Mouse (Mus musculus) neural tube, embryonic 15.5 days (tissue): Measurements from ENCODE around the gene Snrk. TPM values are rescaled to one million over a fixed set of nuclear protein-coding genes. Genes with fewer than 3 reads are reported as not detected.

Experiments used
- ATAC-seq: fragments of 200-750 bp; cut with Nextera tagmentation; 2 replicates; pipeline ENCODE4 v1.8.0; 2017; ENCODE audit warnings: mild to moderate bottlenecking, moderate TSS enrichment, moderate library complexity; ENCODE audit not compliant: low FRiP score
- H3K27ac ChIP-seq: fragments of 300-500 bp; sonication (generic); replicated peaks from 2 replicates; pipeline ENCODE4 v1.5.1; 2015; ENCODE audit warnings: mild to moderate bottlenecking, inconsistent platforms
- H3K27me3 ChIP-seq: fragments of 300-500 bp; sonication (generic); replicated peaks from 2 replicates; pipeline ENCODE4 v1.6.1; 2015; ENCODE audit warnings: inconsistent platforms
- H3K36me3 ChIP-seq: fragments of 300-500 bp; sonication (generic); 2 replicates; pipeline ENCODE4 v1.6.1; 2015; ENCODE audit warnings: inconsistent platforms
- H3K4me1 ChIP-seq: fragments of 300-500 bp; sonication (generic); 2 replicates; pipeline ENCODE4 v1.6.1; 2015; ENCODE audit warnings: inconsistent platforms
- H3K4me2 ChIP-seq: fragments of 300-500 bp; sonication (generic); 2 replicates; pipeline ENCODE4 v1.6.1; 2015; ENCODE audit warnings: inconsistent platforms, mild to moderate bottlenecking, moderate library complexity
- H3K4me3 ChIP-seq: fragments of 300-500 bp; sonication (generic); replicated peaks from 2 replicates; pipeline ENCODE4 v1.5.1; 2015; ENCODE audit warnings: mild to moderate bottlenecking, inconsistent platforms
- H3K9ac ChIP-seq: fragments of 300-500 bp; sonication (generic); replicated peaks from 2 replicates; pipeline ENCODE4 v1.6.1; 2015; ENCODE audit warnings: mild to moderate bottlenecking, inconsistent platforms
- H3K9me3 ChIP-seq: fragments of 300-500 bp; sonication (generic); replicated peaks from 2 replicates; pipeline ENCODE4 v1.6.1; 2016; ENCODE audit warnings: inconsistent platforms
- WGBS: fragments of 180-500 bp; shearing (Covaris S2); methylation state at CpG from one replicate; pipeline ENCODE4 v1.1.7; 2015; ENCODE audit warnings: mixed read lengths; 5-methylcytosine and 5-hydroxymethylcytosine counted together
- polyA plus RNA-seq: library from polyadenylated mRNA; unstranded; fragments of >200 nt; fragmentation: Nextera tagmentation; extraction: Ambion mirVana; gene quantifications from 2 replicates; pipeline ENCODE4 v1.2.1, GENCODE M21; 2015

Snrk gene
- polyA plus RNA-seq, 1 experiment from 2014 or later = 74.3 TPM

DNA sequence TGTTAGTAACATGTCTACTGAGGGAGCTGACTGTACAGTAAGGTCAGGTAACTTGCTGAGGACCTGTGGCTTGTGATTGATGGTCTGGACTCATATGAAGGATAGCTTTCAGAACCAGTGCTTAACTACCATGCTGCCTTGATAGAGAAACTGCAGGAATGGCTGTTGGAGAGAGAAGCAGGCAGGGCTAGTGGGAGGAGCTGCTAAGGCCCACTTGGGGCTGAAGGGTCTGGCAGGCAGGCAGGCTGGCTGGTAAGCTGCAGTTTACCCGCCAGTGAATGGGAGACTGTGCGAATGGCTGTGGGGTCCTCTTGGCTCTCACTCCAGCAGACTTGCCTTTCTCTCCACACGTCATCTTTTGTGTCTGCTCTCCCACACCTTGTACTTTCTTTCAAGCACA, 13.6 kb downstream of the Snrk start:
- 48% methylated on average over 3 of the region's 3 CpGs for WGBS
- ATAC-seq = no peak

DNA sequence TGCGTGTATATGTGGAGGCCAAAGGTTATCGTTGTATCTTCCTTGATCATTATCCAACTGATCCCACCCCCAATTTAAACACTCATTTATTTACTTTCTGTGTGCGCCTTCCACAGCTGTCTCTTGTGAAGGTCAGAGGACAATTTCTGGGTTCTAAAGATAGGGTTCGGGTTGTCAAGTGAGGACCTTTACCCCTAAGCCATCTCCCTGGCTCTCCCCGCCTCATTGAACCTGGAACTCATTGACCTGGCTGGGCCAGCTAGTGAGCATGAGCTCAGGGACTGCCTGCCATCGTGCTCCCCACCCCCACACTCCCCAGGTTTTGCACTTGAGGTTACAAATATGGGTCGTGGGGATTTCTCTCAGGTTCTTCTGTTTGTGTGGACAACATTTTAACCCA, 15.1 kb downstream of the Snrk start:
- H3K36me3 ChIP-seq = no peaks in the 10 kb centered on the region; the same call in 1 of the 2 replicates
- H3K27me3 ChIP-seq = no peaks in the 10 kb centered on the region
- no peak overlapping the region for H3K27ac ChIP-seq
- no peak overlapping the region for H3K4me3 ChIP-seq
- ATAC-seq = no peak
- H3K9ac ChIP-seq = no peak overlapping the region
- H3K9me3 ChIP-seq = no peaks in the 10 kb centered on the region
- H3K4me1 ChIP-seq = peaks cover 16% of the 10 kb centered on the region
- 89% methylated on average over 7 of the region's 7 CpGs for WGBS
- H3K4me2 ChIP-seq = no peak overlapping the region

More for the DNA sequence above, 13.6 kb downstream of the Snrk start:
- no peak overlapping the region for H3K27ac ChIP-seq
- no peak overlapping the region for H3K4me2 ChIP-seq
- H3K4me3 ChIP-seq = no peak overlapping the region
- H3K4me1 ChIP-seq = peaks cover 16% of the 10 kb centered on the region
- H3K9ac ChIP-seq = no peak overlapping the region
- no peaks in the 10 kb centered on the region for H3K27me3 ChIP-seq
- no peaks in the 10 kb centered on the region for H3K36me3 ChIP-seq
- no peaks in the 10 kb centered on the region for H3K9me3 ChIP-seq

DNA sequence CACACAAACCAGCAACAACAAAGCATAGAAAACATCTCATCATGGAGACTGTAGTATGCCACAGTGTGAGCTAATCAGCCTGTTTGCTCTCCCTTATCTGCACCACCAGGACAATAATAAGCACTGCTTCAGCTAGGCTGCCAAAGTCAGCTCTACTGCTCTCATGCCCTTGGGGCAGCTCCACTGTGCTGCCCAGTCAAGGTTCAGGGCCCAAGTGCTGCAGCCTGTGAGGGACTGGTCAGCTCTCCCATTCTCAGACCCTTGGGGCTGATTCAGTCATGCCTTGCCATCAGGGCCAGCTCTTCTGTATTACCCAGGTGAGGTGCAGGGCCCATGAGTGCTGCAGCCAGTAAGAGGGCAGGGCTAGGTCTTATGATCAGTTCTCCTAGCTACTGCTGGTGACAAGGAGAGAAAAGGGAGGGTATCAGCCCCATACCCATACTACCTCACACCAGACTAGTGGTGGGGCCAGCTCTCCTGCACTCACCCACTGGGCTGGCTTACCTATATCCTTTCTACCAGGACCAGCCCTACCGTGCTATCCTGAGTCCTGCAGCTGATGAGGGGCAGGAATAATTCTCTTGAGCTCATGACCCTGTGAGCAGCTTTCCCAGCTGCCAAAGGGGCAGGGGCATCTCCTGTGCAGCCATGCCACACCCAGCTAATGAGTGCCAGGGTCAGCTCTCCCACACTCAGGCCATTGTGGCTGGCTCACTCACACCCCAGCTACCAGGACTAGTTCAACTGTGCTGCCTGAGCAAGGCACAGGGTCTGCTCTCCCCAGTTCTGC, 18.2 kb downstream of the Snrk start:
- no peak overlapping the region for H3K9ac ChIP-seq

DNA sequence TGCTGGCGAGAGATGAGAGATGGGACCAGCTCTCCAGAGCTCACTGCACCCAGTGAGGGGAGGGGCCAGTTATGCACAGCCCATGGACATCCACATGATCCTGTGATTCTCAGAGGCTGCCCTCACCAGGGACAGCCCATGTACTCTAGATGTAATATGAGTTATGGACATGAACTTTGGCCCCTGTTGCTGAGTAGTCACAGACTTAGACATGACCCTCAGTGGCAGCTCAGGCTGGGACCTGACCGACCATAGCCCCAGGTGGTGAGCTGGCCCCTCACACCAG, 18.8 kb downstream of the Snrk start:
- H3K9me3 ChIP-seq = no peaks in the 10 kb centered on the region
- no peak for ATAC-seq
- peaks cover 18% of the 10 kb centered on the region for H3K4me1 ChIP-seq
- H3K27ac ChIP-seq = no peak overlapping the region
- no peak overlapping the region for H3K9ac ChIP-seq
- H3K27me3 ChIP-seq = no peaks in the 10 kb centered on the region
- H3K36me3 ChIP-seq = peaks cover 6% of the 10 kb centered on the region; the same call in 1 of the 2 replicates
- H3K4me2 ChIP-seq = no peak overlapping the region
- 88% methylated on average over 2 of the region's 2 CpGs for WGBS
- no peak overlapping the region for H3K4me3 ChIP-seq

More for the DNA sequence above, 18.2 kb downstream of the Snrk start:
- Histone ChIP-seq H3K27ac (no peak overlapping the region), H3K9me3 (no peaks in the 10 kb centered on the region), H3K36me3 (peaks cover 6% of the 10 kb centered on the region; the same call in 1 of the 2 replicates), H3K27me3 (no peaks in the 10 kb centered on the region), H3K4me3 (no peak overlapping the region), H3K4me2 (no peak overlapping the region), H3K4me1 (peaks cover 23% of the 10 kb centered on the region)
- 88% methylated on average over 1 of the region's 1 CpGs for WGBS
- no peak for ATAC-seq

DNA sequence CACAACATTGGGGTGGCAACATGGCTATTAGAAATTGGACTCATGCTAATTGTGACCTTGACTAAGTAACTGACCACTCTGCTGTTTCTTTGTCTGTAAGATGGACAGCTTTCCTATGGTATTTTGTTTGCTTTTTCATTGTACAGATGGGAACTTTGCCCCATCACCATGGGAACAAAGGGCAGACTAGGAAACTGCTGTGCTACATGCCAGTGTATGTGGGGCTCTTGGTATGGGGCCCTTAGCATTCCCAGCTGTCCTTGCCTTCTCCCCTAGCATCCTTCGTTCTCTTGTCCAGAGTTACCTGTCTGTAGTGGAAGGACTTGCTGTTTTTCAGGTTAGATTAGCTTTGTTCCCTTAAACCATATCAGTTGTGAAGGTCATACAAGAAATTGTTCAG, 20.9 kb downstream of the Snrk start:
- Histone ChIP-seq H3K36me3 (peaks cover 6% of the 10 kb centered on the region; the same call in 1 of the 2 replicates), H3K9ac (no peak overlapping the region), H3K4me3 (no peak overlapping the region), H3K4me2 (no peak overlapping the region), H3K9me3 (no peaks in the 10 kb centered on the region), H3K4me1 (peaks cover 21% of the 10 kb centered on the region), H3K27me3 (no peaks in the 10 kb centered on the region), H3K27ac (no peak overlapping the region)
- WGBS = 54% methylated on average over 1 of the region's 1 CpGs
- ATAC-seq = no peak

DNA sequence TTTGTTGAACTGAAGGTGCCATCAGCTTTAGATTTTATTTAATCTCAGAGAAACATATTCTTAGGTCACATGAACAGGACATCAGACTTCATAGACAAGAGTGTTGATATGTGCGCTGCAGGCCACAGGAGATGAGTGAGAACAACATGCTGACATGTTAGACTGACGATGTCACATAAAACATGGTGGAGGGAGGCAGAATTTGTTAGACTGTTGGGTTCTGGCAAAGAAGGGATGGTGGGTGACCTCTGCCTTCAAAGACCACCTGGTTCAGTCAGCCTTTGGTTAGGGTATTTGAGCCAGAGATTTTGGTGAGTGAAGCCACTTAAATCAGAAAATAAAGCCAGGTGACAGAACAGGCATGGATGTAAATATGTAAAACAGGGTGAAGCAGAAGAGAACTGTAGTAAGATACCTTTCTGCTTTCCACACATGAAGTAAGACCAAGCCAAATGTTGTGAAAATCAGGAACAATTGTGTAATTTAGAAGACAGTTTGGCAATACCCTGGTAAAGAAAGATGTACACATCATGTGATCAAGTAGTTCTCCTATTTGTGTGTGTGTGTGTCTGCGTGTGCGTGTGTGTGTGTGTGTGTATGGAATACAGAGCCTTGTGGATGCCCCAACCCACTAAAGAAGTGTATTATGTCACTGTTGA, 21.4 kb downstream of the Snrk start:
- Histone ChIP-seq H3K36me3 (peaks cover 6% of the 10 kb centered on the region; the same call in 1 of the 2 replicates), H3K4me3 (no peak overlapping the region), H3K27ac (no peak overlapping the region), H3K4me2 (no peak overlapping the region), H3K4me1 (peaks cover 23% of the 10 kb centered on the region), H3K9ac (no peak overlapping the region), H3K9me3 (no peaks in the 10 kb centered on the region), H3K27me3 (no peaks in the 10 kb centered on the region)
- ATAC-seq = no peak
- WGBS = 96% methylated on average over 4 of the region's 4 CpGs

DNA sequence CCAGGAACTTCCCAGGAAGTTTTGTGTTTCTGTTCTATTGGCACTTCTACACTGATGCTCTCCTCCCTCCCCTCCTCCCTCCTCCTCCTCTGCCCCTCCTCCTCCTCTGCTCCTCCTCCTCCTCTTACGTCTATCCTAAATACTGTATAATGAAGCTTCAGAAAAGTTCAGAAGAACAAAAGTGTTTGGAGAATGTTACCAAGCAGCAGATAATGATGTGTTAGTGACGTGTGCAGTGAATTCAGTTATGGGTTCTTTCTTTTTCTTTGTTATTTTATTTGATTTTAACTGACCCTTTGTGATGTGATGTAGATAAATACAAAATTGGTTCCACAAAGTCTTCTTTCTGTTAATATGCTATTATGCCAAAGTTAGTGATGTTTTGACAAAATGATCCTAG, 22.2 kb downstream of the Snrk start:
- ATAC-seq = no peak
- H3K4me1 ChIP-seq = peaks cover 23% of the 10 kb centered on the region
- no peaks in the 10 kb centered on the region for H3K9me3 ChIP-seq
- H3K4me3 ChIP-seq = no peak overlapping the region
- no peaks in the 10 kb centered on the region for H3K27me3 ChIP-seq
- peaks cover 12% of the 10 kb centered on the region for H3K36me3 ChIP-seq
- no peak overlapping the region for H3K4me2 ChIP-seq
- H3K27ac ChIP-seq = no peak overlapping the region
- 53% methylated on average over 2 of the region's 2 CpGs for WGBS
- H3K9ac ChIP-seq = no peak overlapping the region

DNA sequence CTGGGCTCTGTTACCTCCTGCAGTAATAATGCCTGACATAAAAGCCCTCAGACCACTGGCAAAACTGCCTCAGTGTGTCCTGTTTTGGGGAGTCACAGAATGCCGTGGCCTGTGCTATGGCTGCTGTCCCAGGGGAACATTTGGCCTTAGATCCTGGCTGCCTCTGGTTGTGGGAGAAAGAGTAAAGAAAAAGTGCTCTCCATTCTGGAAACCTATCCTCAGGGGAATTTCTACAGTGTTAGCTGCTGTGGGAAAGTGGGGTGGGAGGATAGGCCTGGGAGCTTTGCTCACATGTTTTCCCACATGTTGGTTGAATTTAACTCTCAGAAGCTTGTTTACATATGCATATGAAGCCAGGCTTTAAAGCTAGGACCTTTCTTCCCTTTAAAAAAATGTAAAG, 26.2 kb downstream of the Snrk start:
- Histone ChIP-seq H3K9ac (no peak overlapping the region), H3K4me1 (peaks cover 30% of the 10 kb centered on the region), H3K4me3 (no peak overlapping the region), H3K27me3 (no peaks in the 10 kb centered on the region), H3K27ac (0 out of 2 replicates have a peak overlapping the region, but pooled peaks have one; percentile 9), H3K9me3 (no peaks in the 10 kb centered on the region), H3K36me3 (peaks cover 15% of the 10 kb centered on the region), H3K4me2 (no peak overlapping the region)
- ATAC-seq = no peak
- 56% methylated on average over 1 of the region's 1 CpGs for WGBS

DNA sequence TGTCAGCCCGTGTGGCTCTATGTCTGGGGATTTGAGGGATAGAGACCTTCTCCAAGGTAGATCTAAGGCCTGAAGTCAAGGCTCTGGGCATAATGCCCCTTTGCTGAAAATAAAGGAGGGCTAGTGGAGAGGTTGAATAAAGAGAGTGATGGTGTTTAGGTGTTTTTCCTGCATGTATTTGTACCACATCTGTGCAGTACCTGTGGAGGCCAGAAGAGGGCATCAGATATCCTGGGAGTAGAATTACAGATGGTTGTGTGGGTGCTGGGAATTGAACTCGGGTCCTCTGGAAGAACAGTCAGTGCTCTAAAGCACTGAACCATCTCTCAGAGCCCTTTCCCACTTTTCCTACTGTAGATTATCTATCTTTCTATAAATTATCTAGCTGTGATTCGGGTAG, 27.7 kb downstream of the Snrk start:
- no peak overlapping the region for H3K9ac ChIP-seq
- H3K4me2 ChIP-seq = no peak overlapping the region
- H3K36me3 ChIP-seq = peaks cover 15% of the 10 kb centered on the region
- H3K27ac ChIP-seq = no peak overlapping the region
- H3K4me1 ChIP-seq = peaks cover 26% of the 10 kb centered on the region
- H3K9me3 ChIP-seq = no peaks in the 10 kb centered on the region
- H3K4me3 ChIP-seq = no peak overlapping the region
- 95% methylated on average over 3 of the region's 3 CpGs for WGBS
- no peak for ATAC-seq
- H3K27me3 ChIP-seq = no peaks in the 10 kb centered on the region

DNA sequence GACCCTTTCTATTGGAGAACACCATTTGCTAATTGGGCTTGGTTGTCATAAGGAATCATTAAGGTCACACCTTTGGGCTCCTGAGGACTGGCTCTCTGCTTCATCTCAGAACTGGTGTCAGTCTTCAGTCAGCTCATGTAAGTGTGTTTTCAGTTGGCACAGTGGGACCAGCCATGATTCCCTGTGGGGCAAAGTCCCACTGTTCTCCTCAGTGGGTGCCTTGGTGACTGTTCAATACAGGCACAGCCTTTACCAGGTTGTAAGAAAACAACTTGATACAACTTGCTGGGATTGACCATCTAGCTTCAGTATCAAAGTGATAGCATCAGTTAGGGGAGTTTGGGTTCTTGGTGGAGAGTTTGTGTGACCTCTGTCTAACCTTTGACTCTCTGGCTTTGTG, 28.6 kb downstream of the Snrk start:
- peaks cover 15% of the 10 kb centered on the region for H3K36me3 ChIP-seq
- peaks cover 22% of the 10 kb centered on the region for H3K4me1 ChIP-seq
- no peak overlapping the region for H3K4me3 ChIP-seq
- no peak overlapping the region for H3K9ac ChIP-seq
- ATAC-seq = no peak
- H3K27ac ChIP-seq = no peak overlapping the region
- H3K9me3 ChIP-seq = no peaks in the 10 kb centered on the region
- no peak overlapping the region for H3K4me2 ChIP-seq
- H3K27me3 ChIP-seq = no peaks in the 10 kb centered on the region

DNA sequence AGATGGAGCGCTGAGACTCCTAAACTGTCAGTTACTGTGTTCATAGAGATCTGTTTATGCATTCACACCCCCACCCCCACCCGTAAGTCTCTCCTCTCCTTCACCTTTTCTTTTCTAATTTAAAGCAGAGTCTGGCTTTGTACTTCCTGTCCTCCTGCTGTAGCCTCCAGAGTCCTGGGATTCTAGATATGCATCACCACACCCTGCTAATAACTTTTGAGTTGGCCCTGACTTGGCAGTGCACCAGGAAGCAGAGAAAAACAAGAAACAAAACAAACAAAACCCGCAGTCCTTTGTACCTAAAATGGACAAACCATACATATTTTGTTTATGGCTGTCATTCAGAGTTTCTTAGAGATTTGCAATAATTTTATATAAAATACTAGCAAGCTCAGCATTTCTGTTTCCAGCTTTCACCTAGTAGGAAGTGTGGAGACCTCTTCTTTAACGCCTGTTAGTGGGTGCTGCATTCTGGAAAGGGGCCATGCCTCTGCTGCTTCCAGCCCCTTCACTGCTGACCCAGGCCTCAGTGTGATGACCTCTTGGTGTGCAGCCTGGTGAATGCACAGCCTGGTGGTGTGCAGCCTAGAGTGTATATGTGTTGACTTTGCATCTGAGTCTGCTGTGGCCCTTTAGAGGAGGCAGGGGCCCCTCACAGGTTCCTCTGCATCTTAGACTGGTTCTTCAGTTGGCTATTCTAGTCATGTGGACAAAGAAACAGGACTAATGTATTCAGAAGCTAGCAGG, 29.2 kb downstream of the Snrk start:
- 84% methylated on average over 4 of the region's 4 CpGs for WGBS
- Histone ChIP-seq H3K27ac (peak overlapping the region; percentile 56), H3K4me3 (no peak overlapping the region), H3K9ac (no peak overlapping the region), H3K4me2 (no peak overlapping the region), H3K4me1 (peaks cover 22% of the 10 kb centered on the region), H3K27me3 (no peaks in the 10 kb centered on the region), H3K36me3 (peaks cover 15% of the 10 kb centered on the region), H3K9me3 (no peaks in the 10 kb centered on the region)
- no peak for ATAC-seq

DNA sequence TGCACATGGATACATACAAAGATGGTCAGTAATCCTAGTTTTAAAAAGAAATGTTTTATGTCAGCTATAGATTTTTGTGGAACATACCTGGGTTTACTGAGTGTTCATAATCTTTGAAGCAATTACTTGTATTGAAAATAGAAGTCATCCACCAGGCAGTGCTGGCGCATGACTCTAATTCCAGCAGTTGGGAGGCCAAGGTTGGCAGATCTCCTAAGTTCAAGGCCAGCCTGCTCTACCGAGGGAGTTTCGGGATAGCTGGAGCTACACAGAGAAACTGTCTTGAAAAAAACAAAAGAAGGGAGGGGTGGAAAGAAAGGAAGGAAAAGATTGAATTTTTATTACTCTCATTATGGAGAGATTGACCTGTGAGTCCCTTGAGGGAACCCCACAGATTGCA, 31.3 kb downstream of the Snrk start:
- peaks cover 15% of the 10 kb centered on the region for H3K36me3 ChIP-seq
- WGBS = 74% methylated on average over 3 of the region's 3 CpGs

More for the DNA sequence above, 31.3 kb downstream of the Snrk start:
- Histone ChIP-seq H3K4me3 (no peak overlapping the region), H3K27ac (no peak overlapping the region), H3K9ac (no peak overlapping the region), H3K4me2 (no peak overlapping the region), H3K9me3 (no peaks in the 10 kb centered on the region), H3K4me1 (peaks cover 10% of the 10 kb centered on the region; the same call in 1 of the 2 replicates), H3K27me3 (no peaks in the 10 kb centered on the region)
- ATAC-seq = no peak
